Mouse (Mus musculus) midbrain, embryonic 15.5 days (tissue): ENCODE results near the gene Ttc8. TPM values are rescaled to one million over a fixed set of nuclear protein-coding genes. Genes with fewer than 3 reads are reported as not detected.
"Not testable (repeated sequence)": the region's sequence is repeated elsewhere in the genome, so short reads cannot be mapped to it uniquely, and the experiment has no call there.

Experiments
- ATAC-seq: fragments of 200-750 bp; cut with Nextera tagmentation; replicated peaks from 2 replicates; pipeline ENCODE4 v1.8.0; 2017; ENCODE audit warnings: moderate TSS enrichment
- H3K27ac ChIP-seq: fragments of 300-500 bp; sonication (generic); 2 replicates; pipeline ENCODE4 v1.5.1; 2015; ENCODE audit warnings: mild to moderate bottlenecking, inconsistent platforms
- H3K27me3 ChIP-seq: fragments of 300-500 bp; sonication (generic); replicated peaks from 2 replicates; pipeline ENCODE4 v1.6.1; 2015; ENCODE audit warnings: inconsistent platforms
- H3K36me3 ChIP-seq: fragments of 300-500 bp; sonication (generic); replicated peaks from 2 replicates; pipeline ENCODE4 v1.6.1; 2015; ENCODE audit warnings: inconsistent platforms
- H3K4me1 ChIP-seq: fragments of 300-500 bp; sonication (generic); 2 replicates; pipeline ENCODE4 v1.6.1; 2015; ENCODE audit warnings: inconsistent platforms
- H3K4me2 ChIP-seq: fragments of 300-500 bp; sonication (generic); 2 replicates; pipeline ENCODE4 v1.6.1; 2015; ENCODE audit warnings: inconsistent platforms, mild to moderate bottlenecking, moderate library complexity
- H3K4me3 ChIP-seq: fragments of 300-500 bp; sonication (generic); 2 replicates; pipeline ENCODE4 v1.5.1; 2015; ENCODE audit warnings: mild to moderate bottlenecking, inconsistent platforms
- H3K9ac ChIP-seq: fragments of 300-500 bp; sonication (generic); 2 replicates; pipeline ENCODE4 v1.6.1; 2015; ENCODE audit warnings: mild to moderate bottlenecking, inconsistent platforms
- H3K9me3 ChIP-seq: fragments of 300-500 bp; sonication (generic); 2 replicates; pipeline ENCODE4 v1.6.1; 2016; ENCODE audit warnings: inconsistent platforms
- WGBS: fragments of 180-500 bp; shearing (Covaris S2); methylation state at CpG from one replicate; pipeline ENCODE4 v1.1.7; 2015; ENCODE audit warnings: mixed read lengths; 5-methylcytosine and 5-hydroxymethylcytosine counted together
- polyA plus RNA-seq: library from polyadenylated mRNA; unstranded; fragments of >200 nt; fragmentation: Nextera tagmentation; extraction: Ambion mirVana; gene quantifications from 2 replicates; pipeline ENCODE4 v1.2.1, GENCODE M21; 2015

Gene Ttc8
- polyA plus RNA-seq, 1 experiment from 2014 or later: 36.8 TPM

DNA sequence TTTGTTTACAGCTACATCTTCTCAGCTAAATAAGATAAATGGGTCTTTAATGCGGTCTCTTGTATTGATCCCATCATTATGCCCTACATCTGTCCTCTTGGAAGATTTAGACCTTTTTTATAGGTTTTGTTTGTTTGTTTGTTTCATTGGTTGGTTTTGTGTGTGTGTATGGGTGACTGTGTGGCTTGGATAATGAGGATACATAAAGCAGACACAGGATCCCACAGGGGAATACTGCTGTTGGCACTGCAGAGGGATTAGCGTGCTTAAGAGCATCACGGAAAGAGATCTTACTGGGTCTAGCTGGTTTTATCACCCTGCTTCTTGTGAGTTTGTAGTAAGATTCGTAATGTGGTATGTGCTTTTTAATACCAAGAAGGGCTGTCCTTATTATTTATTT lies 10.8 kb downstream of the Ttc8 start:
- H3K27ac ChIP-seq: no peak overlapping the region
- H3K36me3 ChIP-seq: no peaks in the 10 kb centered on the region
- H3K27me3 ChIP-seq: no peaks in the 10 kb centered on the region
- 63% methylated on average over 4 of the region's 4 CpGs for WGBS
- no peak for ATAC-seq
- no peaks in the 10 kb centered on the region for H3K4me1 ChIP-seq
- no peak overlapping the region for H3K9ac ChIP-seq
- no peak overlapping the region for H3K4me3 ChIP-seq
- H3K4me2 ChIP-seq: no peak overlapping the region
- no peaks in the 10 kb centered on the region for H3K9me3 ChIP-seq

DNA sequence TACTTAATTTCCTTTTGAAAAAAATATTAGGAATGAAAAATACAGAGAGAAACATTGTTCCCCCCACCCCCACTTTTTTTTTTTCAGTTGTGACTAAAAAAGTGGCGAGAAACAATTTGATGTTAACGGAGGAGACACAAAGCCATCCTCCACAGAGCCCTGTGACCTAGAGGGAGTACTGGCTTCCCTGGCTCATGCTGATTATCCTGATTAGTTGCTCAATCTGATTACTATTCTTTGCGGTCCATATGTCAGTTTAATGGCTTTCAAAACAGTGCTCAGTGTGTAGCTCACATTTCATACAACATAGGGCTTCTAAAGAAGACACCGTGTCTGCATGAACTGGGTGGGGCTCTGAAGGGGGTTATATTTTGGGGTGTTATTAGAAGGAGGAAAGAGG lies 12.1 kb downstream of the Ttc8 start:
- H3K4me3 ChIP-seq: no peak overlapping the region
- no peaks in the 10 kb centered on the region for H3K27me3 ChIP-seq
- no peak overlapping the region for H3K4me2 ChIP-seq
- H3K9me3 ChIP-seq: no peaks in the 10 kb centered on the region
- H3K36me3 ChIP-seq: no peaks in the 10 kb centered on the region
- ATAC-seq: no peak
- H3K4me1 ChIP-seq: no peaks in the 10 kb centered on the region
- no peak overlapping the region for H3K9ac ChIP-seq
- 71% methylated on average over 4 of the region's 4 CpGs for WGBS
- no peak overlapping the region for H3K27ac ChIP-seq

DNA sequence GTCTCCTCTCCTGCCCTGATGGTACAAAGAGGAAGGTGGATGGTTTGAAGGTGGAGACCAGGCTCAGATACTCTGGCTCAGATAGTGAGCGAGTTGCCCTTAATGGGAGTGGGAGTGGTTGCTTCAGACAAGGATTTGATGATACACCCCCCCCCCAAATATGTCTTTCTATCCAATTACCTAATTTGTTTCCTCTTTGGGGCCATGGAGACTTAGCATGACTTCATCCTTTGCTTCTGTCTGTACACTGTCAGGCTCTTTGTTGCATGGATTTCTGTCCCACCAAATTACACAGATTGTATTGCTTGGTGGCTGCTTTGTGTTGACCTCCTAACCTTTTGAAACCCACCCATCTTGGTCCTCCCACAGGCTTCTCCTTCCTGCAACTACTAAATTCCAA lies 12.5 kb downstream of the Ttc8 start:
- Histone ChIP-seq H3K27me3 (no peaks in the 10 kb centered on the region), H3K4me1 (no peaks in the 10 kb centered on the region), H3K4me3 (no peak overlapping the region), H3K9me3 (no peaks in the 10 kb centered on the region), H3K36me3 (no peaks in the 10 kb centered on the region), H3K27ac (no peak overlapping the region), H3K4me2 (no peak overlapping the region), H3K9ac (no peak overlapping the region)
- no peak for ATAC-seq
- WGBS: 100% methylated on average over 1 of the region's 1 CpGs

DNA sequence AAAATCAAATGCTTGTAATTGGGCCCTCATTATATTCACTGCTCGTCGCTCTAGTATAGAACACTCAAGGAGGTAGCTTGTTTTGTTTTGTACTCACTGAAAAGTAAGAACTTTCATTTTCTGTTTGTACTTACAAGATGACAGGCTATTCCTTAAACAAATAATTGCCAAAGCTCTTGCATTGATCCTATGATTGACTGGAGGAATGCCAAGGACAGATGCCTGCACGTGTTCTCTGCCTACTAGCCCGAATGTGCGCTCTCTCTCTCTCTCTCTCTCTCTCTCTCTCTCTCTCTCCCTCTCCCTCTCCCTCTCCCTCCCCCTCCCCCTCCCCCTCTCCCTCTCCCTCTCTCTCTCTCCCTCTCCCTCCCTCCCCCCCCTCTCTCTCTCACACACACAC lies 30.9 kb downstream of the Ttc8 start:
- H3K27me3 ChIP-seq, H3K36me3 ChIP-seq, ATAC-seq, H3K4me1 ChIP-seq, H3K4me3 ChIP-seq, H3K9me3 ChIP-seq, H3K27ac ChIP-seq, H3K4me2 ChIP-seq, H3K9ac ChIP-seq: not testable (repeated sequence)
- WGBS: 66% methylated on average over 5 of the region's 5 CpGs

DNA sequence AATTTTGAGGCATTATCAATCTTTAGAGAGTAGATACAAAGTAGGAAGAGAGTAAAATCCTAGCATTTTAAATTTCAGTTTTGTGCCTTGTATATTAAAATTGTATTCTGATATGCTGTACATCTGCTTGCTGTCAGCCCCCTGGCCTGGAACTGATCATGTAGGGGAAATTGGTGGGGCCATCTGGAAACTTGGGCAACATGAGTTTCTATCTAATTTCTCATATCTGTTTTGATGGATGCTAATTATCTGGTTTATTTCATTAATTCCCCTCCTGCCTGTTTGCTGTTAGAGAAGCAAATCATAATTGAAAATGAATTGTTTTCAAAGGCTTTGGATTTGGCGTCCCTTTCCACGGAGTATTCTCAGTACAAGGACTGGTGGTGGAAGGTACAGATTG lies 36.6 kb downstream of the Ttc8 start:
- ATAC-seq: no peak
- H3K9me3 ChIP-seq: no peaks in the 10 kb centered on the region
- no peak overlapping the region for H3K4me2 ChIP-seq
- H3K4me3 ChIP-seq: no peak overlapping the region
- no peaks in the 10 kb centered on the region for H3K4me1 ChIP-seq
- H3K9ac ChIP-seq: no peak overlapping the region
- 95% methylated on average over 2 of the region's 2 CpGs for WGBS
- no peak overlapping the region for H3K27ac ChIP-seq
- H3K27me3 ChIP-seq: no peaks in the 10 kb centered on the region
- no peaks in the 10 kb centered on the region; the same call in 1 of the 2 replicates for H3K36me3 ChIP-seq

DNA sequence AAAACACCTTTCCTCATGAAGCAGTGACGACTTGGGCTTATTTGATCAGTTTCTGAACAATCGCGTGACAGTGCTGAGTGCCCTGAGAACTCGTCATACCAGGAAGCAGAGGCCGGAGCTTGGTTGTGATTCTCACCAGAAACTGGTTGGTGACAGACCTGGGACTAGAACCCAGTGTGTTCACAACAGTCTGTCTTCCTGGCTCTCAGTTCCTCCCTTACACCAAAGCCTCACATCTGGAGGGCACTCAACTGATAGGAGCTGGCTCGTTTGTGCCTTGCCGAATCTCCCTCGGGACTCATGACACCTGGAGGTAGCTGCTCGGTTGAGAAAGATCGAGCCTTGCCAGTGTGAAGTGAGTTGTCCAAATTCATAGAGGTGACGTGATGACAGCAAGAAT lies 37.1 kb downstream of the Ttc8 start:
- no peaks in the 10 kb centered on the region for H3K9me3 ChIP-seq
- H3K4me3 ChIP-seq: no peak overlapping the region
- no peaks in the 10 kb centered on the region for H3K27me3 ChIP-seq
- 87% methylated on average over 11 of the region's 11 CpGs for WGBS
- H3K36me3 ChIP-seq: no peaks in the 10 kb centered on the region; the same call in 1 of the 2 replicates
- no peak overlapping the region for H3K9ac ChIP-seq
- no peak for ATAC-seq
- no peak overlapping the region for H3K4me2 ChIP-seq
- no peak overlapping the region for H3K27ac ChIP-seq
- H3K4me1 ChIP-seq: no peaks in the 10 kb centered on the region

DNA sequence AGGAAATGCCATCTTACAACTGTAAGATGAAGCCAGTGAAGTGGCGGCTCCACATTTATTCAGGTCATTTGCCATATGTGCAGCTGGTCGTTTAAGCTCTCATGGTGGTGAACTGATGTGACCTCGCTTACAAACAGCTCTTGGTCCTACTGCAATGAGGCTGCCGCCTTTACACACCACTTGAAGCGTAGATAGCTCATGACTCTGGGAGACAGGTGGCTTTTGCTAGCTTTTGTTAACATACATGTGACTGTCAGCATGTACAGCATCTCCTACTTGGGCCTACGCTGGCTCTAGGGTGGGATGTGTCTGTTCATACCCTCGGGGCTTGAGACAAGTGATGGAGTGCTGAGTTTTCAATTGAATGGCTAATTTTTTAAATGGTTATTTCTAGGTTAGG lies 40.6 kb downstream of the Ttc8 start:
- Histone ChIP-seq H3K27me3 (no peaks in the 10 kb centered on the region), H3K36me3 (no peaks in the 10 kb centered on the region; the same call in 1 of the 2 replicates), H3K27ac (no peak overlapping the region), H3K4me1 (no peaks in the 10 kb centered on the region), H3K9me3 (no peaks in the 10 kb centered on the region), H3K4me2 (no peak overlapping the region), H3K9ac (no peak overlapping the region), H3K4me3 (no peak overlapping the region)
- WGBS: 80% methylated on average over 7 of the region's 7 CpGs
- ATAC-seq: no peak

DNA sequence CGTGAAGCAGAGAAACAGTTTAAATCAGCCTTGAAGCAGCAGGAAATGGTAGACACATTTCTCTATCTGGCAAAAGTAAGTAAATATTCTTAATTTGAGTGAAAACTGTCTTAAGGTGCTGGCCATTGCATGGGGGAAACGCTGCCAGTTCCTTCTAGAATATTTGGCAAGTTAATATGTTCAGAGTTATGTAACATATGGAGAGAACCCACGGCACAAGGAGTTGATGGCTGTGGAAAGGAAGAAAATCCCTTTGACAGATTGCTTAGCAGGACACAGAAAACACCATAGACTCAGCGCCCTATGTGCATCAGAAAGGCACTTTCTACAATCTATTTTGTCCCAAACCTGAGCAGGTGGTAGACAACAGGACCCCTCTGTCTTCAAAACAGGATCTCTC lies 41.0 kb downstream of the Ttc8 start:
- Histone ChIP-seq H3K36me3 (no peaks in the 10 kb centered on the region; the same call in 1 of the 2 replicates), H3K9ac (no peak overlapping the region), H3K4me3 (no peak overlapping the region), H3K9me3 (no peaks in the 10 kb centered on the region), H3K4me1 (no peaks in the 10 kb centered on the region), H3K27ac (no peak overlapping the region), H3K27me3 (no peaks in the 10 kb centered on the region), H3K4me2 (no peak overlapping the region)
- 84% methylated on average over 4 of the region's 4 CpGs for WGBS
- ATAC-seq: no peak

DNA sequence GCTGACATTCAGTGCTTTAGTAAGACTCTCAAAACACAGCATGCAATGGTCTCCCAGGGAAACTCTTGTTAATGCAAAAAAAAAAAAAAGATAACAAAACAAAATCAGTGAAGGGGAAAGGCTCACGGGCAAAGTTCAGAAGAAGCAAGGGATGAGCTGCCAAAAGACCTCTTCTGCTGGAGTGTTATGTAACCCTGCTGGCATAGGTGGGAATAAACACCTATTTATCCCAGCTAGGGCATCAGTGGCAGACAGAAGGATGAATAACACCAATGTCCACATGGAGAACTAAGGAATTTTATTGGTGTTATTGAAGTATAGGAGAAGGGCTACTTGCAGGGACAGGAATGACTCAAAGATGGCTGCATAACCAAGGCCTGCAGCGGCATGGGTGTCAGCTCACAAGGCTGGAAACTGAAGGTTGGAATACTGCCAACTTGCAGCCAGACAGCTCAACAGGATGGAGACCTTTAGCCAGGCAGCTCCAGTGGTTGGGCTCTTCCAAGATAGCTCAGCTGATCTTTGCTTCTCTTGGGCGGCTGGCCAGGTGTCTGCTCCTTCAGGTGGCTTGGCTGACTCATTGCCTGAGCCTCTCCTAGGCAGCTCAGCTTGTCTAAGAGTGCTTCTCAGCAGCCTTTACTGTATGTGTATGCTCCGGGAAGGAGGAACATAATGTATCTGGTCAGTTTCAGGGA lies 45.2 kb downstream of the Ttc8 start:
- Histone ChIP-seq H3K36me3 (no peaks in the 10 kb centered on the region; the same call in 1 of the 2 replicates), H3K27ac (no peak overlapping the region)
- WGBS: 65% methylated on average over 4 of the region's 4 CpGs

DNA sequence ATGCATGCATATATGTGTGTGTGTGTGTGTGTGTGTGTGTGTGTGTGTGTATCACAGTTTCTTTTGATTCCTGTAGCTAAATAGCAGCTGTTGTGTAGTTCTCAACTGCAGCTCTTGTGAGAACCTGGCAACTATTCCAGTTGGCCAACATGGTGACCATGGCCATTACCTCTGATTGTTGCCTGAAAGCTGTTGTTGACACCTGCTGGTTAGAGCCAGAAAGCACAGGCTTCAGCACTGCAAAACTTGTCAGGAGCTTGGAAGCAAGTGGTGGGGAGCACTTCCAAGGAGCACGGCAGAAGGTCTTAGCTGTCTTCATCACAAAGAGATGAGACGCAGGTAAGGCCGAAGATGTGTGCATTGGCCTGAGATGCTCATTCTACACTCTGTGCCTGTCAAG lies 51.9 kb downstream of the Ttc8 start:
- ATAC-seq: no peak
- Histone ChIP-seq H3K4me1 (no peaks in the 10 kb centered on the region), H3K9ac (no peak overlapping the region), H3K27ac (no peak overlapping the region), H3K36me3 (peaks cover 14% of the 10 kb centered on the region), H3K27me3 (no peaks in the 10 kb centered on the region), H3K4me2 (no peak overlapping the region), H3K4me3 (no peak overlapping the region), H3K9me3 (no peaks in the 10 kb centered on the region)
- over 99% methylated on average over 3 of the region's 3 CpGs for WGBS

More for the DNA sequence above, 45.2 kb downstream of the Ttc8 start:
- no peak for ATAC-seq
- H3K4me2 ChIP-seq: no peak overlapping the region
- H3K9ac ChIP-seq: no peak overlapping the region
- H3K27me3 ChIP-seq: no peaks in the 10 kb centered on the region
- no peaks in the 10 kb centered on the region for H3K9me3 ChIP-seq
- no peaks in the 10 kb centered on the region for H3K4me1 ChIP-seq
- H3K4me3 ChIP-seq: no peak overlapping the region

DNA sequence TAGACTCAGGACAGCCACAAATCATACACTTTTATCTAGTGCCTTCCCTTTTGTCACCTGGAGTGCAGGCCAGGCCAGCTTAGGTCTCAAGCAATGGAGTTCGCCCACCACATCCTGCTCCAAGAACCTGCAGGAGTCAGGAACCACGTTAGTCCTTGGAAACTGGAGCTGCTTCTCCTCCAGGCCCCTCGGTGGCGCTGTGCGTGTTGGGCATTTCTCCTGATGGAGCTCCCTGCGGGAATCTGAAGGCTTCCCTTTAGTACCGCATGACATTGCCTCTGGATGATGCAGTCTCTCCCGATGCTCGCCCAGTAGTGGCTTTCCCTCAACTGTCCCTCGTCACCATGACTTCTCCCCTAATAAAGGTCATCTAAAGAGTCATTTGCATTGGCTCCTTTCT lies 53.1 kb downstream of the Ttc8 start:
- no peaks in the 10 kb centered on the region for H3K27me3 ChIP-seq
- H3K9ac ChIP-seq: no peak overlapping the region
- WGBS: 83% methylated on average over 10 of the region's 10 CpGs
- peaks cover 23% of the 10 kb centered on the region for H3K36me3 ChIP-seq
- H3K9me3 ChIP-seq: no peaks in the 10 kb centered on the region
- ATAC-seq: no peak
- no peak overlapping the region for H3K4me3 ChIP-seq
- no peaks in the 10 kb centered on the region for H3K4me1 ChIP-seq
- H3K27ac ChIP-seq: no peak overlapping the region
- no peak overlapping the region for H3K4me2 ChIP-seq

DNA sequence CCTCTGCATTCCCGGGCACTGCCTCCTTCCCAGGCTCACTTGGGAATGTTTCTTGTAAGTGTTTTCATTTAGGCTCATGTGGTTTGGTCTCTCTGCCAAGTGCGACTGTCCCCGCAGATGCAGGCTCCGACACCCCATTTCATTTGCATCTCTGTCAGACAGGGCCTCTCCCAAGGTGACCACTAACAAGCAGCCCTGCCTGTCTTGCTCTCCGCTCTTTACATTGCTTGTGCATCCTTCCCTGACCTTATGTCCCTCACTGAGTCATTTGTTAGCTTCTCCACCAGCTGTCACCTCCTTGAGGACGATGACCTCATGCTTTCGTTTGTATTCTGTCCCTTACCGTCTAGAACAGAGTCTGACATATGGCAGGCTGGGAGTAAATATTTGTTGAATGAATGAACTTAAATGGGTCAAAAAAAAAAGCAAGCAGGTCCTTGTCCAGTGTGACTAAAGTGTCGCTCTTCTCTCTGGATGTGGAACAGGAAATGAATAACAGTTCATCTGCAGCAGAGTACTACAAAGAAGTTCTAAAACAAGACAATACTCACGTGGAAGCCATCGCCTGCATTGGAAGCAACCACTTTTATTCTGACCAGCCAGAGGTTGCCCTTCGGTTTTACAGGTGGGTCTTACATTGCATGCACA lies 53.9 kb downstream of the Ttc8 start:
- H3K9me3 ChIP-seq: no peaks in the 10 kb centered on the region
- 50% methylated on average over 12 of the region's 12 CpGs for WGBS
- no peak for ATAC-seq
- H3K4me3 ChIP-seq: no peak overlapping the region
- H3K4me2 ChIP-seq: no peak overlapping the region
- H3K4me1 ChIP-seq: no peaks in the 10 kb centered on the region
- H3K27ac ChIP-seq: 0 out of 2 replicates have a peak overlapping the region, but pooled peaks have one; percentile 12
- no peak overlapping the region for H3K9ac ChIP-seq
- H3K27me3 ChIP-seq: no peaks in the 10 kb centered on the region
- H3K36me3 ChIP-seq: peaks cover 31% of the 10 kb centered on the region

DNA sequence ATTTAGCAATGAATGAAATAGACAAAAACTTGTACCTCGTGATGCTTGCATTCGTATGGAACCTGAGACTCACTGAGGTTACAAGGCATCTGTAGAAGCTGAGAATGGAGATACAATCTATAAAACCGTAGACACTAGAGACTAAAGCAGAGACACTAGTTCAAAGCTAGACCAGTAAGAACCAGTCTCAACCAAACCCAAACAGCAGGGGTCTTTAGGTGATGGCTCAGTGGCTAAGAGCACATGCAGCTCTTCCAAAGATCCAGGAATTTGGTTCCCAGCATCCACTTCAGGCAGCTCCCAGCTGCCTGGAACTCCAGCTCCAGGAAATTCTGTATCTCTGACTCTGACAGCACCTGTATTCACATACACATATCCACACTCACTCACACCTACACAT lies 60.7 kb downstream of the Ttc8 start:
- Histone ChIP-seq H3K9ac (no peak overlapping the region), H3K9me3 (no peaks in the 10 kb centered on the region), H3K4me1 (no peaks in the 10 kb centered on the region), H3K27ac (no peak overlapping the region), H3K27me3 (no peaks in the 10 kb centered on the region), H3K4me2 (no peak overlapping the region), H3K36me3 (peaks cover 40% of the 10 kb centered on the region), H3K4me3 (no peak overlapping the region)
- 94% methylated on average over 3 of the region's 3 CpGs for WGBS
- ATAC-seq: no peak
